Mouse (Mus musculus) megakaryocyte progenitor cell, adult 5-6 weeks (primary cell): ENCODE data around the gene 9430015G10Rik. TPM values are rescaled to one million over a fixed set of nuclear protein-coding genes. Genes with fewer than 3 reads are reported as not detected.

ENCODE experiments used
- ATAC-seq: replicated peaks from 2 replicates; pipeline ENCODE4 v1.8.0; 2016; ENCODE audit warnings: mild to moderate bottlenecking, moderate TSS enrichment, inconsistent platforms; ENCODE audit not compliant: poor library complexity
- total RNA-seq, 2 experiments: library from RNA; stranded (forward) in 1 of 2; stranded (reverse) in 1 of 2; fragments of 157-497, 149-512 nt in 1 of 2; fragments of 200-1000 nt in 1 of 2; gene quantifications; 2 replicates each; pipeline versions ENCODE4 v1.2.3 to v1.2.4; 2015 to 2017

9430015G10Rik gene
- total RNA-seq, 2 experiments from 2014 or later, result 24.7 to 28.3 TPM

DNA sequence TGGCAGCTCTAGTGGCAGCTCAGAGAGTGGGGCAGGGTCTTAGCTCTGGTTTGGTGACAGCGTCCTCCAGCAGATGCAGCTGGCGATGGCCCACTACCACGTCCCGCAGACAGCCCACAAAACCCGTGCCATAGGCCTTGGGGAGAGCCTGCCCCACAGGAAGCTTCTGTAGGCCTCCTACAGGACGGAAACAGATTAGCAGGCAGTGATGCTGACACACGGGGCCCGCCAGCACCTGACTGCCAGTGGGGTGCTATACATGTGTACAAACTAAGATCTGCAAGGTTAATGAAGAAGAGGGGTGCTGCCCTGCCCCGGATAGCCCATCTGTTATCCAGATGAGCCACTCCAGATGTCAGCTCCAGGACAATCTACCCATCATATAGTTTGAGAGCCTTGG, 56.7 kb downstream of the 9430015G10Rik start:
- peak; percentile 87 for ATAC-seq

DNA sequence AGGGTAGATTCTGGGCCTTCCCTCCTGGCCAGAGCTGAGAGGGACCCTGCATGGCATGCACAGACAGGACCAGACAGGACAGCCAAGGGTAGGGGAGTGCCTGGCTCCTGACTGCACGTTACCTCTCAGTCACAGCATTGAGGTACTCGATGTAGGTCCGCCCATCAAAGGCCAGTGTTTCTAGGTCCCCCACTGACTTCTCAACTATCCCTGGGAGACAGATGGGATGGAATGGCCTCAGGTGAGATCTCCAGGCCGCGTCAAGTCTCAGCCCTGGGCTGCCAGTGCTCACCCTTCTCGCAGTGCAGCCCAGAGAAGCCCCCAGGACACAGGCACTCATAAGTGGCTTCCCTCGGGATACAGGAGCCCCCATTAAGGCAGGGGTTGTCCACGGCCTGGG, 58.8 kb downstream of the 9430015G10Rik start:
- no peak for ATAC-seq

DNA sequence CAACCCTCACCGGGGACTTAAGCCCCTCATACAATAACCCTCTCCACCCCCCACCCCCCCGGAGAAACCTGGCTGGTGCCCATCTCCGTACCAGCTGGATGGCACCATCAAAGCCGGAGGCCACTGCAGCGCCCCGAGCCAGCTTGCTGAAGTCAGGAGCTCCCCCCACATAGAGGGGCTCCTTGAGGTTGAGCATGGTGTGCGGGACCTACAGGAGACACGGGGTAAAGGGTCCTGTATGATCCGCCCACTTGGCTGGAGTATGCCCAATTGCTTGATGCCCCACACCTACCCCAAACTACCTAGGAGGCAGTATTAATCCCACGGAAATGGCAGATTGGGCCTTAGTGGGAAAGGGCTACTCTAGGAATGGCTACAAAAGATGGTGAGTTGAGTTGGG, 59.3 kb downstream of the 9430015G10Rik start:
- no peak for ATAC-seq

DNA sequence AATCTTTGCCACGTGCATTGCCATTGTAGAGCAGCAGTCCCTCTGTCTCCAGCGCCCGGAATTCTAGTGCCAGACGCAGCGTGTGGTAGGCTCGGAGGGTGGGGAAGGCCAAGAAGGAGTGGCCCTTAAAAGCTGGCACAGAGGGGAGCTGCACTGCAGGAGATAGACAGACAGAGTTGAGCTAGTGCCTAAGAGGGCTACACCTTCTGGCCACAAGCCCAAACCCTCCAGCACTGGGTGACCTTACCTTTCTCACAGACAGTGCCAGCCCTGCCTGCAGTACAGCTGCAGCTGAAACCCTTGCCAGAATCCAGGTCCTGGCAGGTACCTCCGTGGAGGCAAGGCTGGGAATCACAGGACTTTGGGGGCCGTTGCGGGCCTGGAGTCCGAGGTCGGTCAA, 62.0 kb downstream of the 9430015G10Rik start:
- ATAC-seq, result no peak

Other genes with a start within 250 kb of the 9430015G10Rik start
- 0.07 and 0.10 TPM in 2 replicates for gene Tas1r3, start 246.6 kb upstream of the 9430015G10Rik start, total RNA-seq (2015)
- 0.17 TPM in 2 replicates for gene Tas1r3, start 246.6 kb upstream of the 9430015G10Rik start, total RNA-seq (2017)
- gene Cptp, start 240.5 kb upstream of the 9430015G10Rik start, total RNA-seq (2015), result 7.6 and 7.8 TPM in 2 replicates
- 8.8 and 9.2 TPM in 2 replicates for gene Cptp, start 240.5 kb upstream of the 9430015G10Rik start, total RNA-seq (2017)
- 26.8 and 47.5 TPM in 2 replicates for gene Ints11, start 240.4 kb upstream of the 9430015G10Rik start, total RNA-seq (2015)
- 28.5 and 35.9 TPM in 2 replicates for gene Ints11, start 240.4 kb upstream of the 9430015G10Rik start, total RNA-seq (2017)
- 18.7 and 22.5 TPM in 2 replicates for gene Pusl1, start 218.2 kb upstream of the 9430015G10Rik start, total RNA-seq (2015)
- gene Pusl1, start 218.2 kb upstream of the 9430015G10Rik start, total RNA-seq (2017), result 19.3 and 33.7 TPM in 2 replicates
- 7.9 and 8.3 TPM in 2 replicates for gene Acap3, start 218.2 kb upstream of the 9430015G10Rik start, total RNA-seq (2015)
- gene Acap3, start 218.2 kb upstream of the 9430015G10Rik start, total RNA-seq (2017), result 6.2 and 6.7 TPM in 2 replicates
- 60.5 and 84.8 TPM in 2 replicates for gene Ube2j2, start 166.2 kb upstream of the 9430015G10Rik start, total RNA-seq (2015)
- 97.5 and 98.7 TPM in 2 replicates for gene Ube2j2, start 166.2 kb upstream of the 9430015G10Rik start, total RNA-seq (2017)
- 105 and 126 TPM in 2 replicates for gene C1qtnf12, start 147.7 kb upstream of the 9430015G10Rik start, total RNA-seq (2015)
- 30.6 and 39.6 TPM in 2 replicates for gene C1qtnf12, start 147.7 kb upstream of the 9430015G10Rik start, total RNA-seq (2017)
- gene B3galt6, start 117.3 kb upstream of the 9430015G10Rik start, total RNA-seq (2015), result 10.5 and 10.6 TPM in 2 replicates
- gene B3galt6, start 117.3 kb upstream of the 9430015G10Rik start, total RNA-seq (2017), result 11.4 and 12.9 TPM in 2 replicates
- gene Sdf4, start 117.1 kb upstream of the 9430015G10Rik start, total RNA-seq (2015), result 52.6 and 54.4 TPM in 2 replicates
- 188 and 205 TPM in 2 replicates for gene Sdf4, start 117.1 kb upstream of the 9430015G10Rik start, total RNA-seq (2017)
- 1.6 and 2.0 TPM in 2 replicates for gene Tnfrsf4, start 96.1 kb upstream of the 9430015G10Rik start, total RNA-seq (2015)
- 0.37 and 0.57 TPM in 2 replicates for gene Tnfrsf4, start 96.1 kb upstream of the 9430015G10Rik start, total RNA-seq (2017)
- 0.76 and 4.5 TPM in 2 replicates for gene Tnfrsf18, start 83.8 kb upstream of the 9430015G10Rik start, total RNA-seq (2015)
- 1.9 and 2.0 TPM in 2 replicates for gene Tnfrsf18, start 83.8 kb upstream of the 9430015G10Rik start, total RNA-seq (2017)
- not detected in 2 replicates for gene Ttll10, start 50.6 kb upstream of the 9430015G10Rik start, total RNA-seq (2015)
- not detected in 2 replicates for gene Ttll10, start 50.6 kb upstream of the 9430015G10Rik start, total RNA-seq (2017)
- gene Rnf223, start 20.5 kb downstream of the 9430015G10Rik start, total RNA-seq (2015), result 0.22 and 0.27 TPM in 2 replicates
- 0.25 TPM in 1 of 2 replicates, not detected in the other for gene Rnf223, start 20.5 kb downstream of the 9430015G10Rik start, total RNA-seq (2017)
- gene Agrn, start 87.5 kb downstream of the 9430015G10Rik start, total RNA-seq (2015), result 4.8 and 5.8 TPM in 2 replicates
- 1.9 and 2.0 TPM in 2 replicates for gene Agrn, start 87.5 kb downstream of the 9430015G10Rik start, total RNA-seq (2017)
- 1.2 and 2.1 TPM in 2 replicates for gene Isg15, start 90.8 kb downstream of the 9430015G10Rik start, total RNA-seq (2015)
- 0.79 TPM in 1 of 2 replicates, not detected in the other for gene Isg15, start 90.8 kb downstream of the 9430015G10Rik start, total RNA-seq (2017)
- gene AW011738, start 93.3 kb downstream of the 9430015G10Rik start, total RNA-seq (2015), result 0.46 and 0.62 TPM in 2 replicates
- 0.07 and 0.12 TPM in 2 replicates for gene AW011738, start 93.3 kb downstream of the 9430015G10Rik start, total RNA-seq (2017)
- 0.12 TPM in 1 of 2 replicates, not detected in the other for gene Perm1, start 105.9 kb downstream of the 9430015G10Rik start, total RNA-seq (2015)
- 0.08 TPM in 1 of 2 replicates, not detected in the other for gene Perm1, start 105.9 kb downstream of the 9430015G10Rik start, total RNA-seq (2017)
- gene Plekhn1, start 124.9 kb downstream of the 9430015G10Rik start, total RNA-seq (2015), result 11.6 and 18.4 TPM in 2 replicates
- 12.8 and 15.5 TPM in 2 replicates for gene Plekhn1, start 124.9 kb downstream of the 9430015G10Rik start, total RNA-seq (2017)
- 72.3 and 81.6 TPM in 2 replicates for gene Noc2l, start 126.0 kb downstream of the 9430015G10Rik start, total RNA-seq (2015)
- gene Noc2l, start 126.0 kb downstream of the 9430015G10Rik start, total RNA-seq (2017), result 122 and 140 TPM in 2 replicates
- not detected in 2 replicates for gene Samd11, start 145.7 kb downstream of the 9430015G10Rik start, total RNA-seq (2015)
- gene Samd11, start 145.7 kb downstream of the 9430015G10Rik start, total RNA-seq (2017), result 0.12 and 0.30 TPM in 2 replicates
- gene Vmn2r-ps159, start 221.1 kb downstream of the 9430015G10Rik start, total RNA-seq (2015), result not detected in 2 replicates
- not detected in 2 replicates for gene Vmn2r-ps159, start 221.1 kb downstream of the 9430015G10Rik start, total RNA-seq (2017)